Mouse (Mus musculus) liver, adult 2 months (tissue): Measurements from ENCODE around the gene Pwwp2b. TPM values are rescaled to one million over a fixed set of nuclear protein-coding genes. Genes with fewer than 3 reads are reported as not detected.

ENCODE experiments used
- DNase-seq: peaks from one replicate; pipeline ENCODE4 v3.0.0-alpha.2; 2011; ENCODE audit warnings: low read depth, low spot score; ENCODE audit errors: extremely low read depth
- H3K27ac ChIP-seq: fragments of 200-500 bp; replicated peaks from 2 replicates; pipeline ENCODE4 v1.5.1; 2012; ENCODE audit warnings: low read depth, mild to moderate bottlenecking, control low read depth, inconsistent platforms, low read length; ENCODE audit not compliant: insufficient read depth
- H3K27me3 ChIP-seq: fragments of 200-500 bp; 2 replicates; pipeline ENCODE4 v1.6.1; 2012; ENCODE audit warnings: mild to moderate bottlenecking, moderate library complexity, low read length, inconsistent platforms; ENCODE audit not compliant: control insufficient read depth, insufficient read depth
- H3K36me3 ChIP-seq: fragments of 200-500 bp; 2 replicates; pipeline ENCODE4 v1.6.1; 2012; ENCODE audit warnings: low read length, inconsistent platforms; ENCODE audit not compliant: control insufficient read depth, insufficient read depth
- H3K4me1 ChIP-seq: fragments of 200-500 bp; 2 replicates; pipeline ENCODE4 v1.6.1; 2011; ENCODE audit warnings: low read length; ENCODE audit not compliant: control insufficient read depth, insufficient read depth
- H3K4me3 ChIP-seq: fragments of 200-500 bp; 2 replicates; pipeline ENCODE4 v1.5.1; 2011; ENCODE audit warnings: low read depth, mild to moderate bottlenecking, control low read depth, low read length, moderate library complexity; ENCODE audit not compliant: insufficient read depth
- H3K79me2 ChIP-seq: fragments of 200-500 bp; 2 replicates; pipeline ENCODE4 v1.6.1; 2012; ENCODE audit warnings: inconsistent platforms, mild to moderate bottlenecking, low read length, moderate library complexity; ENCODE audit not compliant: control insufficient read depth, insufficient read depth
- H3K9ac ChIP-seq: fragments of 200-500 bp; 2 replicates; pipeline ENCODE4 v1.6.1; 2012; ENCODE audit warnings: low read depth, mild to moderate bottlenecking, control low read depth, inconsistent platforms, low read length
- CTCF ChIP-seq: fragments of 200-500 bp; IDR thresholded peaks from 2 replicates; pipeline ENCODE4 v1.5.1; 2011; ENCODE audit warnings: low read depth, low read length, control low read depth
- POLR2A ChIP-seq: fragments of 200-500 bp; IDR thresholded peaks from 2 replicates; pipeline ENCODE4 v1.6.1; 2011; ENCODE audit warnings: low read length, control low read depth; ENCODE audit not compliant: insufficient read depth; ENCODE audit errors: extremely low read depth
- WGBS: fragments of 180-500 bp; shearing (Covaris S2); methylation state at CpG from one replicate; pipeline ENCODE4 v1.1.7; 2018; 5-methylcytosine and 5-hydroxymethylcytosine counted together
- polyA plus RNA-seq: library from polyadenylated mRNA; depleted of rRNA; stranded (reverse); fragments of >200 nt; gene quantifications from 2 replicates; pipeline ENCODE4 v1.2.3, GENCODE M21; 2012
- total RNA-seq: library from RNA; depleted of rRNA; stranded (reverse); fragments of >200 nt; gene quantifications from 2 replicates; pipeline ENCODE4 v1.2.3, GENCODE M21; 2014

Gene Pwwp2b
- total and polyA plus RNA-seq, 2 experiments, result 0.65 to 2.1 TPM

- no peaks in the 10 kb centered on the region for H3K27me3 ChIP-seq
- DNase-seq, result no peak
- no peak overlapping the region for H3K27ac ChIP-seq
- H3K4me3 ChIP-seq, result no peak overlapping the region
- TF ChIP-seq POLR2A (no peak), CTCF (no peak)
- no peak overlapping the region for H3K9ac ChIP-seq
- H3K79me2 ChIP-seq, result no peaks in the 10 kb centered on the region
- no peaks in the 10 kb centered on the region for H3K36me3 ChIP-seq
- WGBS, result 95% methylated on average over 7 of the region's 7 CpGs
- peaks cover 8% of the 10 kb centered on the region for H3K4me1 ChIP-seq
Measured at GRCm38 (mm10) chr7:139277536-139277935, 29.3 kb downstream of the Pwwp2b start.

- TF ChIP-seq POLR2A (no peak), CTCF (no peak)
Measured at GRCm38 (mm10) chr7:139279571-139279970, 31.3 kb downstream of the Pwwp2b start.

GRCm38 (mm10) chr7:139280044-139280443 is 31.8 kb downstream of the Pwwp2b start:
- H3K27ac ChIP-seq, result no peak overlapping the region
- no peaks in the 10 kb centered on the region for H3K79me2 ChIP-seq
- no peak overlapping the region for H3K9ac ChIP-seq
- no peaks in the 10 kb centered on the region for H3K36me3 ChIP-seq
- H3K4me3 ChIP-seq, result no peak overlapping the region
- H3K27me3 ChIP-seq, result no peaks in the 10 kb centered on the region
- 12% methylated on average over 1 of the region's 1 CpGs for WGBS
- H3K4me1 ChIP-seq, result no peaks in the 10 kb centered on the region; the same call in 1 of the 2 replicates
- TF ChIP-seq POLR2A, result no peak
- TF ChIP-seq CTCF, result no peak
- no peak for DNase-seq

More at GRCm38 (mm10) chr7:139279571-139279970, 31.3 kb downstream of the Pwwp2b start:
- Histone ChIP-seq H3K9ac (no peak overlapping the region), H3K27ac (no peak overlapping the region), H3K4me3 (no peak overlapping the region), H3K36me3 (no peaks in the 10 kb centered on the region), H3K79me2 (no peaks in the 10 kb centered on the region), H3K27me3 (no peaks in the 10 kb centered on the region), H3K4me1 (no peaks in the 10 kb centered on the region; the same call in 1 of the 2 replicates)
- 94% methylated on average over 5 of the region's 5 CpGs for WGBS
- no peak for DNase-seq

DNA sequence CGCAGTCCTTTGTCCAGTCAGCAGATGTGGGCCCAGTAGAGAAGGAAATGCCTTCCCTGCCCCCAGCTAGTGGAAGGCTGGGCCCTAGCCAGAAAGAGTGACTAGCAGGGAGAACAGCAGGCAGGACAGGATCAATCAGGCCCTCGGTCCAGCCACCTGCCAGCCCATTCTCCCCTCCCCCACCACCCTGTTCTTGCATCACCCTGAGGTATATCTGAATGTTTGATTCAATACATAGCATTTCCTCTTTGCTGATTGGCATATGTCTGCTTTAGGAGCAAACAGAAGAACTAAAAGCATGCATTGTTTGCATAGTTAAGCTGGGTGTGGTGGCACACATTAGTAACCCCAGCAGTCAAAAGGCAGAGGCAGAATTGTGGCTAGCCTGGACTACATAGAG is 32.9 kb downstream of the Pwwp2b start:
- 14% methylated on average over 2 of the region's 2 CpGs for WGBS
- DNase-seq, result no peak
- H3K4me1 ChIP-seq, result no peaks in the 10 kb centered on the region; the same call in 1 of the 2 replicates
- H3K27ac ChIP-seq, result no peak overlapping the region
- no peaks in the 10 kb centered on the region for H3K79me2 ChIP-seq
- no peak overlapping the region for H3K4me3 ChIP-seq
- no peak for TF ChIP-seq CTCF
- no peak for TF ChIP-seq POLR2A
- no peaks in the 10 kb centered on the region for H3K27me3 ChIP-seq
- H3K9ac ChIP-seq, result no peak overlapping the region
- H3K36me3 ChIP-seq, result no peaks in the 10 kb centered on the region

GRCm38 (mm10) chr7:139282037-139282436 is 33.8 kb downstream of the Pwwp2b start:
- no peak overlapping the region for H3K27ac ChIP-seq
- 82% methylated on average over 3 of the region's 3 CpGs for WGBS
- no peaks in the 10 kb centered on the region for H3K27me3 ChIP-seq
- H3K9ac ChIP-seq, result no peak overlapping the region
- H3K79me2 ChIP-seq, result no peaks in the 10 kb centered on the region
- TF ChIP-seq POLR2A (no peak), CTCF (no peak)
- no peaks in the 10 kb centered on the region; the same call in 1 of the 2 replicates for H3K4me1 ChIP-seq
- no peak for DNase-seq
- H3K4me3 ChIP-seq, result no peak overlapping the region
- H3K36me3 ChIP-seq, result no peaks in the 10 kb centered on the region

DNA sequence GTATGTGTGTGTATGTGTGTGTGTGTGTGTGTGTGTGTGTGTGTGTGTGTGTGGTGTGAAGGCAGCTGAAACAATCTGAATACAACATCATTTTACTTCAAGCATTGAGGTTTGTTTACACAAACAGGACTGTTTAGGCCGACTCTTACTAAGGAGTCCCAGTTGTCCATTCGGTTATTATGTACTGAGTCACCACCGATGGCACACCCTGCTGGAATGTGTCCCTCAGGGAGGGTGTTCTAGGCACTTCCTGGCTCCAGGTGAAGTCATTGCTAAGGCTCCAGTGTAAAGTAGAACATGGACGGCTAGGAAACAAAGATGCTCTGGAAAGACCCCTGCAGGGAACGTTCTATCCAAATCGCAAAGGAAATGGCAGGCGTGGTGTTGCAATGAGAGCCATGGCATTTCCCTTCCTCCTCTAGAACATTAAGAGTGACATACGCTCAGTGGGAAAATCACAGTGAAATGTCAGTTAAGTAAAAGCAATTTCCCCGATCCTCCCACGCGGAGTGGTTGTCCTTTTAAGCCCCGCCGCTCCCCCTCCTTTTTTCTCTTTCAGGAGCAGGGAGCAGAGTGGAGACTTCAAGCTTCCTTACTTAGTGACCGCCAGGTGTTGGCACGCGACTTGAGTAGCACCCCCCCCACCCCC is 37.1 kb downstream of the Pwwp2b start:
- H3K4me3 ChIP-seq, result no peak overlapping the region
- no peaks in the 10 kb centered on the region; the same call in 1 of the 2 replicates for H3K4me1 ChIP-seq
- TF ChIP-seq POLR2A (no peak), CTCF (no peak)
- DNase-seq, result no peak
- H3K9ac ChIP-seq, result no peak overlapping the region
- no peaks in the 10 kb centered on the region for H3K79me2 ChIP-seq
- WGBS, result 86% methylated on average over 16 of the region's 16 CpGs
- no peaks in the 10 kb centered on the region for H3K36me3 ChIP-seq
- no peaks in the 10 kb centered on the region for H3K27me3 ChIP-seq
- no peak overlapping the region for H3K27ac ChIP-seq
